Mouse (Mus musculus): ENCODE measurements around the gene Rnf220. TPM values are rescaled to one million over a fixed set of nuclear protein-coding genes. Genes with fewer than 3 reads are reported as not detected.

Rnf220 gene
- polyA plus RNA-seq, 1 experiment from 2014 or later: 68.7 TPM

- Histone ChIP-seq H3K9me3 (replicated peaks) (no peaks in the 10 kb centered on the region), H3K4me3 (replicated peaks) (no peak overlapping the region), H3K4me1 (no peaks in the 10 kb centered on the region), H3K27me3 (peaks cover 32% of the 10 kb centered on the region), H3K4me2 (no peak overlapping the region), H3K36me3 (no peaks in the 10 kb centered on the region), H3K9ac (no peak overlapping the region), H3K27ac (no peak overlapping the region)
- ATAC-seq (replicated peaks; ENCODE audit: low FRiP score): no peak
- 92% methylated on average over 7 of the region's 7 CpGs for WGBS
Observed at GRCm38 (mm10) chr4:117421077-117421476, 75.8 kb downstream of the Rnf220 start.

GRCm38 (mm10) chr4:117416827-117417226 lies 80.0 kb downstream of the Rnf220 start:
- peaks cover 29% of the 10 kb centered on the region for H3K27me3 ChIP-seq
- H3K4me1 ChIP-seq: peaks cover under 1% of the 10 kb centered on the region; the same call in 1 of the 2 replicates
- no peak for ATAC-seq (replicated peaks; ENCODE audit: low FRiP score)
- H3K36me3 ChIP-seq: no peaks in the 10 kb centered on the region
- WGBS: 17% methylated on average over 1 of the region's 1 CpGs
- no peak overlapping the region for H3K4me3 ChIP-seq (replicated peaks)
- no peak overlapping the region for H3K27ac ChIP-seq
- no peak overlapping the region for H3K4me2 ChIP-seq
- no peak overlapping the region for H3K9ac ChIP-seq
- no peaks in the 10 kb centered on the region for H3K9me3 ChIP-seq (replicated peaks)

GRCm38 (mm10) chr4:117410049-117410410 lies 86.8 kb downstream of the Rnf220 start:
- no peak overlapping the region for H3K4me3 ChIP-seq (replicated peaks)
- peaks cover 19% of the 10 kb centered on the region for H3K4me1 ChIP-seq
- no peaks in the 10 kb centered on the region for H3K36me3 ChIP-seq
- H3K27me3 ChIP-seq: peaks cover 30% of the 10 kb centered on the region
- no peak overlapping the region for H3K9ac ChIP-seq
- ATAC-seq (replicated peaks; ENCODE audit: low FRiP score): no peak
- H3K9me3 ChIP-seq (replicated peaks): no peaks in the 10 kb centered on the region
- 37% methylated on average over 3 of the region's 3 CpGs for WGBS
- H3K27ac ChIP-seq: no peak overlapping the region
- H3K4me2 ChIP-seq: no peak overlapping the region

- Histone ChIP-seq H3K27ac (no peak overlapping the region), H3K4me1 (peaks cover 19% of the 10 kb centered on the region), H3K4me3 (replicated peaks) (no peak overlapping the region), H3K36me3 (no peaks in the 10 kb centered on the region), H3K27me3 (peaks cover 27% of the 10 kb centered on the region), H3K9me3 (replicated peaks) (no peaks in the 10 kb centered on the region), H3K4me2 (no peak overlapping the region), H3K9ac (no peak overlapping the region)
- 0 out of 2 replicates have a peak, but pooled peaks have one; percentile 43 for ATAC-seq (replicated peaks; ENCODE audit: low FRiP score)
- WGBS: 55% methylated on average over 14 of the region's 14 CpGs
Observed at GRCm38 (mm10) chr4:117409144-117410048, 87.5 kb downstream of the Rnf220 start.

- peaks cover 19% of the 10 kb centered on the region for H3K4me1 ChIP-seq
- 88% methylated on average over 5 of the region's 5 CpGs for WGBS
Observed at GRCm38 (mm10) chr4:117407945-117408344, 88.9 kb downstream of the Rnf220 start.

GRCm38 (mm10) chr4:117405999-117406398 lies 90.9 kb downstream of the Rnf220 start:
- no peaks in the 10 kb centered on the region for H3K36me3 ChIP-seq
- no peaks in the 10 kb centered on the region for H3K9me3 ChIP-seq (replicated peaks)
- H3K27ac ChIP-seq: no peak overlapping the region
- peaks cover 22% of the 10 kb centered on the region for H3K27me3 ChIP-seq
- H3K4me2 ChIP-seq: no peak overlapping the region
- no peak overlapping the region for H3K9ac ChIP-seq
- ATAC-seq (replicated peaks; ENCODE audit: low FRiP score): no peak
- 41% methylated on average over 9 of the region's 9 CpGs for WGBS
- peaks cover 13% of the 10 kb centered on the region for H3K4me1 ChIP-seq
- H3K4me3 ChIP-seq (replicated peaks): no peak overlapping the region

More at GRCm38 (mm10) chr4:117407945-117408344, 88.9 kb downstream of the Rnf220 start:
- Histone ChIP-seq H3K27ac (no peak overlapping the region), H3K27me3 (peaks cover 27% of the 10 kb centered on the region), H3K4me2 (no peak overlapping the region), H3K9me3 (replicated peaks) (no peaks in the 10 kb centered on the region), H3K4me3 (replicated peaks) (no peak overlapping the region), H3K36me3 (no peaks in the 10 kb centered on the region), H3K9ac (no peak overlapping the region)
- no peak for ATAC-seq (replicated peaks; ENCODE audit: low FRiP score)

GRCm38 (mm10) chr4:117405211-117405610 lies 91.6 kb downstream of the Rnf220 start:
- Histone ChIP-seq H3K4me2 (no peak overlapping the region), H3K4me1 (peaks cover 13% of the 10 kb centered on the region), H3K36me3 (no peaks in the 10 kb centered on the region), H3K27ac (no peak overlapping the region), H3K27me3 (peaks cover 19% of the 10 kb centered on the region), H3K9me3 (replicated peaks) (no peaks in the 10 kb centered on the region), H3K9ac (no peak overlapping the region), H3K4me3 (replicated peaks) (no peak overlapping the region)
- WGBS: 81% methylated on average over 6 of the region's 6 CpGs
- no peak for ATAC-seq (replicated peaks; ENCODE audit: low FRiP score)

- no peak overlapping the region for H3K27ac ChIP-seq
Observed at GRCm38 (mm10) chr4:117403411-117403810, 93.4 kb downstream of the Rnf220 start.

GRCm38 (mm10) chr4:117397128-117397527 lies 99.7 kb downstream of the Rnf220 start:
- WGBS: 75% methylated on average over 11 of the region's 11 CpGs
- ATAC-seq (replicated peaks; ENCODE audit: low FRiP score): no peak
- Histone ChIP-seq H3K27me3 (peaks cover 42% of the 10 kb centered on the region), H3K4me2 (no peak overlapping the region), H3K36me3 (no peaks in the 10 kb centered on the region), H3K9me3 (replicated peaks) (no peaks in the 10 kb centered on the region), H3K4me1 (peaks cover 8% of the 10 kb centered on the region), H3K27ac (no peak overlapping the region), H3K9ac (no peak overlapping the region), H3K4me3 (replicated peaks) (no peak overlapping the region)

More at GRCm38 (mm10) chr4:117403411-117403810, 93.4 kb downstream of the Rnf220 start:
- ATAC-seq (replicated peaks; ENCODE audit: low FRiP score): no peak
- Histone ChIP-seq H3K9me3 (replicated peaks) (no peaks in the 10 kb centered on the region), H3K4me3 (replicated peaks) (no peak overlapping the region), H3K4me1 (peaks cover 8% of the 10 kb centered on the region), H3K9ac (no peak overlapping the region), H3K4me2 (no peak overlapping the region), H3K36me3 (no peaks in the 10 kb centered on the region), H3K27me3 (peaks cover 24% of the 10 kb centered on the region)
- WGBS: 26% methylated on average over 3 of the region's 3 CpGs

- Histone ChIP-seq H3K36me3 (no peaks in the 10 kb centered on the region), H3K4me3 (replicated peaks) (no peak overlapping the region), H3K9me3 (replicated peaks) (no peaks in the 10 kb centered on the region), H3K4me1 (peaks cover 15% of the 10 kb centered on the region), H3K9ac (no peak overlapping the region), H3K27ac (no peak overlapping the region), H3K27me3 (peaks cover 53% of the 10 kb centered on the region), H3K4me2 (no peak overlapping the region)
- 35% methylated on average over 7 of the region's 7 CpGs for WGBS
- no peak for ATAC-seq (replicated peaks; ENCODE audit: low FRiP score)
Observed at GRCm38 (mm10) chr4:117393027-117393426, 103.8 kb downstream of the Rnf220 start.

- Histone ChIP-seq H3K9ac (no peak overlapping the region), H3K4me1 (peaks cover 15% of the 10 kb centered on the region), H3K27me3 (peaks cover 50% of the 10 kb centered on the region), H3K27ac (no peak overlapping the region), H3K9me3 (replicated peaks) (no peaks in the 10 kb centered on the region), H3K4me2 (peak overlapping the region; percentile 55), H3K36me3 (no peaks in the 10 kb centered on the region), H3K4me3 (replicated peaks) (no peak overlapping the region)
- 32% methylated on average over 2 of the region's 2 CpGs for WGBS
- ATAC-seq (replicated peaks; ENCODE audit: low FRiP score): no peak
Observed at GRCm38 (mm10) chr4:117392391-117392790, 104.5 kb downstream of the Rnf220 start.

GRCm38 (mm10) chr4:117391966-117392365 lies 104.9 kb downstream of the Rnf220 start:
- H3K27ac ChIP-seq: no peak overlapping the region
- peak; percentile 18; the same call in 1 of the 2 replicates for ATAC-seq (replicated peaks; ENCODE audit: low FRiP score)
- H3K9me3 ChIP-seq (replicated peaks): no peaks in the 10 kb centered on the region
- peaks cover 48% of the 10 kb centered on the region for H3K27me3 ChIP-seq
- peaks cover 15% of the 10 kb centered on the region for H3K4me1 ChIP-seq
- peak overlapping the region; percentile 55 for H3K4me2 ChIP-seq
- 0% methylated on average over 9 of the region's 9 CpGs for WGBS
- no peaks in the 10 kb centered on the region for H3K36me3 ChIP-seq
- H3K9ac ChIP-seq: no peak overlapping the region
- peak overlapping the region; percentile 14; the same call in 1 of the 2 replicates for H3K4me3 ChIP-seq (replicated peaks)

All from kidney, embryonic 15.5 days (tissue).